Mouse (Mus musculus): ENCODE measurements at regions not wholly inside any gene's neighbourhood (a gene's known extent, or its start where the extent isn't known, plus 50 kb on each side); places are given as distances from the start of the nearest gene placed in this dataset.

DNA sequence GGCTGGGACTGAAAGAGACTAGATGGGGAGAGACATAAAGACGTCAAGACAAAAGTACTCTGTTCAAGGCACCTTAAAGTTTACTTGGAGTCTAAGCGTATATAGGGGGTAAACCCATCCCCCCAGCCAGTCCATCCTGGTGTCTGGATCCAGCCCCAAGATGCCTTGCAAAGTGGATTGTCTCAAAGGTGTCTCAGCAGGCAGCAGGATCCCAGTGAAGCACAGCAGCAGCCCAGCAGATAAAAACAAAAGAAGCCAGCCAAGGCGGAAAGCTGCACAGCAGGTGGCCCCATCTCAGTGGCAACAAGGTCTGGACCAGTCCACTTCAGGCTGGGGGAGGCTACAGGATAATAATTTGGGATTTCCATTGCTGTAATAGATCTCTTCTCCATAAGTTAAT lies 72.0 kb upstream of the Col5a2 start:
- DNase-seq (ENCODE audit: extremely low spot score, low spot score): no peak
- 16% methylated on average over 3 of the region's 3 CpGs for WGBS

DNA sequence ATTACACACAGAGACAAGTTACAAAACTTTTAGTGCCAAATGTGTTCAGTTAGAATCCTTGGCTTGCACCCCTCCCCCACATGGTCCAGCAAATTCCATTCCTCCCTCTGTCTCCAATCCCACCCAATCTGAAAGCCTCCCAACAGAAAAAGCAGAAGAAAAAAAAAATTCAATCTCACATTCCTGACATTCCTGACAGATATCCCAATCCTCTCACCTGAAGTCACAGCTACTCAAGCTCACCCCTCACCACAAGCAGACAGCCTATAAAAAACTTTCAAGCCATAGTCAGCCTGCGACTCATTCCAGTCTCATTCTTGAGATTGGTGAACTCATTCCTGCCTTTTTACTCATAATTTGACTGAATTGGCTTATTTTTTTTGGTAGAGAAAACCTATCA lies 77.4 kb upstream of the Col5a2 start:
- no peak overlapping the region for H3K27ac ChIP-seq
- 81% methylated on average over 1 of the region's 1 CpGs for WGBS

More for the DNA sequence above, 72.0 kb upstream of the Col5a2 start:
- H3K27ac ChIP-seq: no peak overlapping the region
- peaks cover 8% of the 10 kb centered on the region for H3K4me1 ChIP-seq
- no peak overlapping the region for H3K4me3 ChIP-seq
- no peaks in the 10 kb centered on the region for H3K9me3 ChIP-seq
- no peaks in the 10 kb centered on the region for H3K27me3 ChIP-seq (ENCODE audit: poor library complexity, severe bottlenecking)
- H3K36me3 ChIP-seq (replicated peaks): no peaks in the 10 kb centered on the region

DNA sequence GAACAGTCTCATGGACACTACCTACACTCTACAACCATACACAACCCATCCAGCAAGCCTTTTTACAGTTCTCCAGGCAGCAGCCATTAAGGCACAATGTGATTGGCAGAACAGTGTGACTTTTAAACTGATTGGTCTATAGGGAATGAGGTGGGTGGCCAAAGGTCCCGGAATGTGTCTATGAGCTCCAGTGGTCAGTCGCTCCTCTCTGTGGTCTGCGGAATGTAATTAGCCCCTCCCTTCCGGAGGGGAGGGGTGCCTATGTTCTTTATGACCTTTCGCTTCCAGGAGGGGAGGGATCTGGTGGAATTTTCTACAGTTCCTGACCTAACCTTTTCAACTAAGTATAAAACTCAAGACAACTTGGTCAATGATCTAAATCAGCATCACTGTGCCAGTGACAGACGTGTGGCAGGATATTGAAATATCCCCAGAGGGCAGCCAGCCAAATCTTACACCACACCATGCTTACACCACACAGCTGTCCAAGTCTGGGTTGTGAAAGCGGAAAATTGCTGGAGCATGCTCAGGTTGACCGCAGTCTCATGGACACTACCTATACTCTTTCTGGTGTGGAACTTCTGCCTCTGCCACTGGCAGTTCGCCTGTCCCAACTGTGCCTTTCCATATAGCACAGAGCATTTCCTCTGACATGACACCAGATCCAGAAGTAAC lies 84.4 kb upstream of the Col5a2 start:
- H3K4me1 ChIP-seq: no peaks in the 10 kb centered on the region
- H3K4me3 ChIP-seq: no peak overlapping the region
- no peaks in the 10 kb centered on the region for H3K9me3 ChIP-seq
- H3K27me3 ChIP-seq (ENCODE audit: poor library complexity, severe bottlenecking): no peaks in the 10 kb centered on the region
- no peaks in the 10 kb centered on the region for H3K36me3 ChIP-seq (replicated peaks)
- 86% methylated on average over 9 of the region's 9 CpGs for WGBS
- no peak for DNase-seq (ENCODE audit: extremely low spot score, low spot score)
- H3K27ac ChIP-seq: no peak overlapping the region

More for the DNA sequence above, 77.4 kb upstream of the Col5a2 start:
- Histone ChIP-seq H3K27me3 (ENCODE audit: poor library complexity, severe bottlenecking) (no peaks in the 10 kb centered on the region), H3K36me3 (replicated peaks) (no peaks in the 10 kb centered on the region), H3K4me1 (no peaks in the 10 kb centered on the region), H3K9me3 (no peaks in the 10 kb centered on the region), H3K4me3 (no peak overlapping the region)
- DNase-seq (ENCODE audit: extremely low spot score, low spot score): no peak

DNA sequence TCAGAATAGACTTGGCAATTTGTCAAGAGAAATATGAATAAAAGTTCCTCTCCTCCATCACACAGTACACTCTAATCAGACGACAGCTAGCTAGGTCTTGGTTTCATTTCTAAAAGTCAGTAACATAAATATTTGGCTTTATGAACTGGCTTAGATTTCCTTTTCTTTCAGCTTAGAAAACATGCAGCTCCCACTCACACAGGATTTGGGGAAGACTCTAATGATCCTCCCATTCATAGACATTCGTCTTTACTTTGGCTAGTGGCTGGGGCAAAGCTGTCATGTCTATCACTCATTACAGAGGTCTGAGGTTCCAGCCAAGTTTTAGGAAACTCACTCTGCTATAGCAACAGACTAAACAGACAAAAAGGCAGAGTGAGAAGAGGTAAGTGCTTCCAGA lies 94.2 kb upstream of the Col5a2 start:
- no peak overlapping the region for H3K27ac ChIP-seq
- H3K4me3 ChIP-seq: no peak overlapping the region
- no peaks in the 10 kb centered on the region for H3K36me3 ChIP-seq (replicated peaks)
- no peaks in the 10 kb centered on the region for H3K27me3 ChIP-seq (ENCODE audit: poor library complexity, severe bottlenecking)
- no peaks in the 10 kb centered on the region for H3K9me3 ChIP-seq
- WGBS: 85% methylated on average over 2 of the region's 2 CpGs
- no peaks in the 10 kb centered on the region for H3K4me1 ChIP-seq
- no peak for DNase-seq (ENCODE audit: extremely low spot score, low spot score)

DNA sequence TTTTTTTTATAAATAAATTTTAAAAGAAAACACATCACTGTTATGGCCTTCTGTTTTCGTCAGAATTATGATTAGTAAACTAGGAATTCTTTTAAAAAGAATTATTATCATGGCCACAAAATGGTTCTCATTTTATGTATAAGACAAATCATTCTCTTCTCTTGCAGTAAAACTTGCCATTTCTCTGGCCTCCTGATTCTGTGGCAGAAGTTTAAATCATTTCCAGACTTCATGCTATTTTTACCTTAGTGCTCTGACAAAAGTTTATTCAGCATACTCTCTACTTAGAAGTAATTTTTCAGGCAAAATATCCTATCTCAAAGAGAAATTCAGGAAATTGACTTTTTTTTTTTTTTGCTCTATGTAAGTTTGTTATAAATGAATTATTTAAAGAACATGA lies 96.3 kb upstream of the Col5a2 start:
- H3K36me3 ChIP-seq (replicated peaks): no peaks in the 10 kb centered on the region
- 79% methylated on average over 1 of the region's 1 CpGs for WGBS
- H3K27ac ChIP-seq: no peak overlapping the region
- H3K4me3 ChIP-seq: no peak overlapping the region
- DNase-seq (ENCODE audit: extremely low spot score, low spot score): no peak
- no peaks in the 10 kb centered on the region for H3K4me1 ChIP-seq
- H3K27me3 ChIP-seq (ENCODE audit: poor library complexity, severe bottlenecking): no peaks in the 10 kb centered on the region
- H3K9me3 ChIP-seq: no peaks in the 10 kb centered on the region

DNA sequence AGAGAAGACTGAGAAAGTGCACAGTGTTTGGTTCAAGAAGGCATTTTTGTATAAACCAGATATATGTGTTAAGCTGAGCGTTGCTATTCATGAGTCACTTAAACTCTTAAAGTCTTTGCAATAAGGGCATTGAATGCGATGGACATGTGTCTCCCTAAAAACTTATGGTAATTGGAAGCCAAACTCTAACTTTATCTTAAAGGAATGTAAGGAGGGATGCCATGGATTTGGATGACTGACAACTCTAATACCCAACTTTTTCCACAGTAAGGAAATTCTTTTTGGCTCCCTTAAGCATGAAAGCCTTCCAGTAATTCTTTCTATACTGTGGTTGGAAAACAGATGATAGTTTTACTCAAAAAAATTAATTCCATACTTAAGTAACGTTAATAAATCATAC lies 96.9 kb upstream of the Col5a2 start:
- no peak overlapping the region for H3K27ac ChIP-seq
- H3K4me3 ChIP-seq: no peak overlapping the region
- no peaks in the 10 kb centered on the region for H3K4me1 ChIP-seq
- no peaks in the 10 kb centered on the region for H3K27me3 ChIP-seq (ENCODE audit: poor library complexity, severe bottlenecking)
- H3K9me3 ChIP-seq: no peaks in the 10 kb centered on the region
- no peaks in the 10 kb centered on the region for H3K36me3 ChIP-seq (replicated peaks)
- WGBS: 93% methylated on average over 3 of the region's 3 CpGs
- no peak for DNase-seq (ENCODE audit: extremely low spot score, low spot score)

DNA sequence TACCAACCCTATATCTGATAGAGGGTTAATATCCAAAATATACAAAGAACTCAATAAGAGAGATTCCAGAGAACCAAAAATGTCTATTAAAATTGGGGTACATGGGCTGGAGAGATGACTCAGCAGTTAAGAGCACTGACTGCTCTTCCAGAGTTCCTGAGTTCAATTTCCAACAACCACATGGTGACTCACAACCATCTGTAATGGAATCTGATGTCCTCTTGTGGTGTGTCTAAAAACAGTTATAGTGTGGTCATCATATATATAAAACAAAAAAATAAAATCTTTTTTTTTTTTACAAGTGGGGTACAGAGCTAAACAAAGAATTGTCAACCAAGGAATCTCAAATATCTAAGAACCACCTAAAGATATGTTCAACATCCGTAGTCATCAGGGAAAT lies 102.5 kb upstream of the Col5a2 start:
- DNase-seq (ENCODE audit: extremely low spot score, low spot score): no peak
- H3K36me3 ChIP-seq (replicated peaks): no peaks in the 10 kb centered on the region
- H3K27ac ChIP-seq: no peak overlapping the region
- H3K27me3 ChIP-seq (ENCODE audit: poor library complexity, severe bottlenecking): no peaks in the 10 kb centered on the region
- WGBS: 88% methylated on average over 1 of the region's 1 CpGs
- no peaks in the 10 kb centered on the region for H3K4me1 ChIP-seq
- H3K9me3 ChIP-seq: no peaks in the 10 kb centered on the region
- H3K4me3 ChIP-seq: no peak overlapping the region

DNA sequence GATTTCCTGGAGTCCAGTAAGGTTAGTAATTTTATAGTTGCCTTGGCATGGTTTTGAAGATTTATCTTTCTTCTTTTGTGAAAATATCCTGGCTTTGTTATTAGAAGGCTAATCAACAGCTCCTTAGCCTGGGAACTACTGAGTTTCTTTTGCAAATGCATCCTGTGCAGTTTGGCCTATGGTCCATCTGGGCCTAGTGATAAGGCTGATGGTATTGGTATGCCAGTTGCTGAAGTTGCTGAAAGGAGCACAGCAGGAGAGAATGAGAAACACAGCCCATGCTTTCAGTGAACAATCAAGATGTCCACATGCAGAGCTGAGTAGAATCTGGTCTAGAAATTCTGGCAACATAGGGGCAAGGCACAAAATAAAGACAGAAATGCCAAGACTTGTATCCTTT lies 105.2 kb upstream of the Col5a2 start:
- Histone ChIP-seq H3K36me3 (replicated peaks) (no peaks in the 10 kb centered on the region), H3K4me1 (no peaks in the 10 kb centered on the region), H3K9me3 (no peaks in the 10 kb centered on the region), H3K27me3 (ENCODE audit: poor library complexity, severe bottlenecking) (no peaks in the 10 kb centered on the region), H3K27ac (no peak overlapping the region), H3K4me3 (no peak overlapping the region)
- DNase-seq (ENCODE audit: extremely low spot score, low spot score): no peak

DNA sequence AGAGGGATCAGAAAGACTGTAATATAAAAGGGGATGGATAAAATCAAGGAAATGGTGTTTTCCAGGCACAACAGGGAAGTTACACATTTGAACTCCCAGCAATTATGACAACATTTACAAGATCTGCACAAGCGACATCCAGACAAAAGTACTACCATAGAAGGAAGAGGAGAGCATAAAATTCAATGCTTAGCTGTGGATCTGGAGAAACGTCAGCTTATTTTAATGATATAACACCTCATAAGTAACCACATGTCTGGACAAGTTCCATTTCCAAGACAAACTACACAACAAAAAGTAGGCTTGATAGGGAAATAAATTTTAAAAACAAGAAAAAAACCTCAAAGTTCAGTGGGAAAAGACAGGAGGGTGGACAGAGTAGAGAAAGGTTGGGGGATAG lies 115.9 kb upstream of the Col5a2 start:
- WGBS: 83% methylated on average over 2 of the region's 2 CpGs
- DNase-seq (ENCODE audit: extremely low spot score, low spot score): no peak
- H3K9me3 ChIP-seq: no peaks in the 10 kb centered on the region
- H3K4me3 ChIP-seq: no peak overlapping the region
- H3K27ac ChIP-seq: no peak overlapping the region
- no peaks in the 10 kb centered on the region for H3K36me3 ChIP-seq (replicated peaks)
- H3K4me1 ChIP-seq: no peaks in the 10 kb centered on the region
- H3K27me3 ChIP-seq (ENCODE audit: poor library complexity, severe bottlenecking): no peaks in the 10 kb centered on the region

DNA sequence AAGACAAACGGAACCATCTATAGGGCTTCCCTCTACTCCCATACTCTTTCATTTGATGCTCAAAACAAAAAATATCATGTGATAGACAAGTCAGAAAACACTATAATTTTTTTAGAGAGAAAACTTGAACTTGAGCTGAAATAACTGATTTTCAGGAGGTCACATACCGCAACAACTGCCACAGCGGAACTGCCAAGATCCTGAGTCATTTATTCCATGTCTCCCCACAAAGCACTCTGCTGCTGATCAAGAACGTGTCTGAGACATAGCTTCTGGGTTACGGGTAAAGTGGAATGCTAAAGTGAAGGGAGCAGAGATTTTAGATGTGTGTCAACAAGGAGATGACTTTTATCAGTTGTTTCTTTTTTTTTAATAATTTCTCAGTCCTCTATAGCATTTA lies 122.8 kb upstream of the Col5a2 start:
- no peak for DNase-seq (ENCODE audit: extremely low spot score, low spot score)
- Histone ChIP-seq H3K4me1 (no peaks in the 10 kb centered on the region), H3K4me3 (no peak overlapping the region), H3K27me3 (ENCODE audit: poor library complexity, severe bottlenecking) (no peaks in the 10 kb centered on the region), H3K9me3 (no peaks in the 10 kb centered on the region), H3K27ac (no peak overlapping the region), H3K36me3 (replicated peaks) (no peaks in the 10 kb centered on the region)
- WGBS: 91% methylated on average over 5 of the region's 5 CpGs

DNA sequence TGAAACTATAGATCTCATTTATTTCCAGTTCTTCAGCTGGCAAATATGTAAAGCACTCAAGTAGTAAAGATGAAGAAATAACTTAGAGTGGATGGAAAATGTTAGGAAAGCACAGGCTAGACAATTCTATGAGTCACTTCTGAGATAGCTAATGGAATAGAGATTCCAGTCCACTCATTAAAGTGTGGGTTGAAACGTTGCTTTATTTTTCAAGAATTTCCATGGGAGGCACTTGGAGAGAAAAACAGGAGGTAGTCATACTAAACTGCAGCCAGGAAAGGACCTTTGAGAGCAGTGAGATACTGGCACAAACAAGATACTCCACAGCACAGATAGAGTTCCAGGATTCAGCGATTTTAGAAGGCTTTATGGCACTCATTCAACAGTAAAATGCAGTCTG lies 123.7 kb upstream of the Col5a2 start:
- Histone ChIP-seq H3K27me3 (ENCODE audit: poor library complexity, severe bottlenecking) (no peaks in the 10 kb centered on the region), H3K4me1 (no peaks in the 10 kb centered on the region), H3K9me3 (no peaks in the 10 kb centered on the region), H3K36me3 (replicated peaks) (no peaks in the 10 kb centered on the region), H3K27ac (no peak overlapping the region), H3K4me3 (no peak overlapping the region)
- DNase-seq (ENCODE audit: extremely low spot score, low spot score): no peak
- WGBS: 91% methylated on average over 2 of the region's 2 CpGs

DNA sequence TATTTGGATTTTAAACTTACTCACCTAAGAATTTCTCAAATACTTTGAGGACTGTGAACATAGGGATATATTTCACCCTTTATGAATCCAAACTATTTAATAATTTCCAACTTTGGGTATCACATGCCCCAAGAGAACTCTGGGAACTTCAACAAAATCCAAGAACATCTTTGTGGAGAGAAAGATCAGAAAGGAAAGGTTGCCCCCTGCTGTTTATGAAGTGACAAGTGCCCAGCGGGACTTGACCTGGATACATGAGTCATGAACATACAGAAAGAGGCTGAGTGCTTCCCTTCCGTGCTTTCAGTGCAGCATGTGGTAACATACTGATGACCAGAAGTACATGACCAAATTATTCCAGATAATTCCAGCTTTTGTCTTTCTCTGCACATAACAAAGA lies 124.8 kb upstream of the Col5a2 start:
- H3K9me3 ChIP-seq: peaks cover 8% of the 10 kb centered on the region
- peak; percentile 18 for DNase-seq (ENCODE audit: extremely low spot score, low spot score)
- no peaks in the 10 kb centered on the region for H3K4me1 ChIP-seq
- no peaks in the 10 kb centered on the region for H3K36me3 ChIP-seq (replicated peaks)
- WGBS: 41% methylated on average over 2 of the region's 2 CpGs
- no peaks in the 10 kb centered on the region for H3K27me3 ChIP-seq (ENCODE audit: poor library complexity, severe bottlenecking)
- no peak overlapping the region for H3K4me3 ChIP-seq
- no peak overlapping the region for H3K27ac ChIP-seq

DNA sequence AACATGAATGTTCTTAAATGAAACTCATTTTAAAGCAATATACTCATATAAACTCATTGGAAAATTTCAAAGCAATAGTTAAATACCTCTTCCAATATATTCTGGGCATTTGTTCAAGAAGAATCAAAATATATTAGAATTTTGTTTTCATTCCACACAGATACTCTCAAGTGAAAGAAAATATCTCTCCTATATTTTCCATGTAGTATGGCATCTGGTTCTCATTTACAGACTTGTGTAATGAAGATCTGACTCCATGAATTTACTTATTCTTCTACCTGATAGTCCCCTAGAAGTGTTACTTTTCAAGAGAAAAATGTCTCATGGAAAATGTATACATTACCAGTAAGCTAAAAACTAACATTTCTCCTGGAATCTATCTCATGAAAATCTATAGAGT lies 144.2 kb upstream of the Col5a2 start:
- H3K4me1 ChIP-seq: no peaks in the 10 kb centered on the region
- no peak for DNase-seq (ENCODE audit: extremely low spot score, low spot score)
- no peak overlapping the region for H3K4me3 ChIP-seq
- no peak overlapping the region for H3K27ac ChIP-seq
- H3K9me3 ChIP-seq: no peaks in the 10 kb centered on the region
- no peaks in the 10 kb centered on the region for H3K27me3 ChIP-seq (ENCODE audit: poor library complexity, severe bottlenecking)
- H3K36me3 ChIP-seq (replicated peaks): no peaks in the 10 kb centered on the region

DNA sequence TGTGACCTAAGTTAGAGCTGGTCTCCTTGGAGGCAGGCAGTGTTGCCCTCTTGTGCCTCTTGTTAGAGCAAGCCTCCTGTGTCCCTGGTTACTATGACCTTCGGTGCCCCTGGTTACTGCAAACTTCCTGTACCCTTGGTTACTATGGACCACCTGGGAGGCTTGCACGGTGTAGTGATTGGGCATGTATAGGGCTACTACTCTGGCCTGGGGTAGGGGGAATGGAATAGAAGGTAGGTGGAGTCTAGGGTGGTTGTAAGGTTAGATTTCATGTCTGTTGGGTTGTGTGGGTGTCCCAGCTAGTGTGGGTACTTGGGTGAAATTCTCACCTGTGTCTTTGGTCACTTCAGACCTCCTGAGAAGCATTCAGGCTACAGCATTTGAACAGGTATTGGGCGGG lies 141.7 kb upstream of the Wdr75 start:
- 92% methylated on average over 3 of the region's 3 CpGs for WGBS
- Histone ChIP-seq H3K27ac (no peak overlapping the region), H3K9me3 (no peaks in the 10 kb centered on the region), H3K4me1 (no peaks in the 10 kb centered on the region), H3K4me3 (no peak overlapping the region), H3K36me3 (replicated peaks) (no peaks in the 10 kb centered on the region), H3K27me3 (ENCODE audit: poor library complexity, severe bottlenecking) (no peaks in the 10 kb centered on the region)
- DNase-seq (ENCODE audit: extremely low spot score, low spot score): no peak

All from forebrain, embryonic 10.5 days (tissue).